Mouse (Mus musculus) lung, adult 2 months (tissue): ENCODE results near the gene Cd200r4.

Source experiments
- CTCF ChIP-seq: fragments of 200-500 bp; IDR thresholded peaks from 2 replicates; pipeline ENCODE4 v1.5.1; 2011; ENCODE audit warnings: mild to moderate bottlenecking, low read length, control low read depth; ENCODE audit not compliant: insufficient read depth
- POLR2A ChIP-seq: fragments of 200-500 bp; IDR thresholded peaks from 2 replicates; pipeline ENCODE4 v1.6.1; 2011; ENCODE audit warnings: low read depth, mild to moderate bottlenecking, control low read depth, low read length, borderline replicate concordance; ENCODE audit errors: extremely low read depth

GRCm38 (mm10) chr16:44866797-44867196 is 55.3 kb downstream of the Cd200r4 start, which contains the start of gene Cd200r2:
- TF ChIP-seq CTCF (no peak), POLR2A (no peak)
